Mouse (Mus musculus) adrenal gland, postnatal 4 days (tissue): ENCODE results near the gene Zkscan2. TPM values are rescaled to one million over a fixed set of nuclear protein-coding genes. Genes with fewer than 3 reads are reported as not detected.

Experiments used
- DNase-seq, 2 experiments: peaks; one replicate each; pipeline ENCODE4 v3.0.0; 2021 to 2022; ENCODE audit warnings: low spot score in 2 of 2, mixed read lengths in 2 of 2
- total RNA-seq, 2 experiments: library from RNA; stranded (reverse); gene quantifications; 2 replicates each; pipeline ENCODE4 v1.2.3; 2021

Gene Zkscan2
- total RNA-seq, 2 experiments from 2014 or later: 5.5 to 7.1 TPM

DNA sequence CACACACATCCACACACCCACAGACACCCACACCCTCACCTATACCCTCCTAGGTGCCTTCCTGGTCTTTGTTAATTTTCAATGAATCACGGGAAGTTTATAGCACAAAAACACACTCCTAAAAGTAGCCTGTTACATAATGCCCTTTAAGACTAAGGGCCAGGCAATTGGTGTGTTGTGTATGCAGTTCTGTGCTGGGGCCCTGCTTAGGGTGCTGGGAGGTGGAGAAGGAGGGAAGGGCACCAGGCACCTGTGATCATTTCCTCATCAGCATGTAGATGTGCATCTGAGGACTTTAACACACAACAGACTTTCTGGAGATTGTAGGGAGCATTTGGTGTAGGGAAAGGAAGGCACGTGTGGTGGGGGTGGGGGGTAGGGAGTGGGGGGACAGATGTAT, 51.5 kb downstream of the Zkscan2 start:
- DNase-seq: no peak

DNA sequence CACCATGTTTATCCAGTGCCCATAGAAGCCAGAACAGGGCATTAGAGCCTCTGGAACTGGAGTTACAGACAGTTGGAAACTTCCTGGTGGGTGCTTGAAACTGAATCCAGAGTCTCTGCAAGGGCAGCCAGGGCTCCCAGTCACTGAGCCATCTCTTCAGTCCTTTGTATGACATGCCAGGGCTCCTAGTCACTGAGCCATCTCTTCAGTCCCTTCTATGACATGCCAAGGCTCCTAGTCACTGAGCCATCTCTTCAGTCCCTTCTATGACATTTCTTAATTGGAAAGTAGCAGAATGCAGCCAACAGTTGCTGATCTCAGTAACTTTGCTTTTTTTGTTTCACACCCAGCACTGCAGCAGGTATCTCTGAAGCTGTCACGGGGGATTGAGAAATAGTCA, 58.2 kb downstream of the Zkscan2 start:
- no peak for DNase-seq

DNA sequence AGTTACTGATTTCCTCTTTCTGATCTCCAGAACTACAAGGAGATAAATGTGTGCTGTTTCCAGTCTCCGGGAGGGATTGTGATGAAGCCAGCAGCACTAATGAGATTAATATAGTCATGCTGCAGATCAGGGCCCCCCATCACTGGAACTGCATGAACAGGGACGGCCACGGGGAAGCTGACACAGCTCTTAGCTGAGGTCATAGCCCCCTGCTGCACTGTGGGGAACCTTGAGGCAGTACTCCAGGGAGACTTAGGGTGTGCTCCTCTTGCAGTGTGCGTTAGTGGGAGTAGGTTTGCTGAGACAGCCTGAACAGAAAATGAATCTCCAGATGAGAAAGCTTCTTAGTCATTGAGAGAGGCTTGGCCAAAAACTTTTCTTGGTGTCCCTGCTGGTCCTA, 69.0 kb downstream of the Zkscan2 start:
- no peak for DNase-seq

DNA sequence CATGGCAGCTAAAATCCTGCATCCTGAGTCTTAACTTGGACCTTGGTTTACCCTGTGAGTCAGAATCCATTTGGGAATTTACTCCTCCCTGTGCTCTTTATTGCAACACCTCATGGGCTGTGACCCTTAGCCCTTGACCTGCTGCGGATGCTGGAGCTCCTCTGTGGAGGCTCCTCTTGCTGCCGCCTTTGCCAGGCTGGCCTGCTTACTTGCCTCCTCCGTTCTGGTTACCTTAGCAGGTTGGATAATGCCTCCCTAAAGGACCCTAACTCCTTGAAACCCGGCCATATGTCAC, 69.9 kb downstream of the Zkscan2 start:
- no peak for DNase-seq

DNA sequence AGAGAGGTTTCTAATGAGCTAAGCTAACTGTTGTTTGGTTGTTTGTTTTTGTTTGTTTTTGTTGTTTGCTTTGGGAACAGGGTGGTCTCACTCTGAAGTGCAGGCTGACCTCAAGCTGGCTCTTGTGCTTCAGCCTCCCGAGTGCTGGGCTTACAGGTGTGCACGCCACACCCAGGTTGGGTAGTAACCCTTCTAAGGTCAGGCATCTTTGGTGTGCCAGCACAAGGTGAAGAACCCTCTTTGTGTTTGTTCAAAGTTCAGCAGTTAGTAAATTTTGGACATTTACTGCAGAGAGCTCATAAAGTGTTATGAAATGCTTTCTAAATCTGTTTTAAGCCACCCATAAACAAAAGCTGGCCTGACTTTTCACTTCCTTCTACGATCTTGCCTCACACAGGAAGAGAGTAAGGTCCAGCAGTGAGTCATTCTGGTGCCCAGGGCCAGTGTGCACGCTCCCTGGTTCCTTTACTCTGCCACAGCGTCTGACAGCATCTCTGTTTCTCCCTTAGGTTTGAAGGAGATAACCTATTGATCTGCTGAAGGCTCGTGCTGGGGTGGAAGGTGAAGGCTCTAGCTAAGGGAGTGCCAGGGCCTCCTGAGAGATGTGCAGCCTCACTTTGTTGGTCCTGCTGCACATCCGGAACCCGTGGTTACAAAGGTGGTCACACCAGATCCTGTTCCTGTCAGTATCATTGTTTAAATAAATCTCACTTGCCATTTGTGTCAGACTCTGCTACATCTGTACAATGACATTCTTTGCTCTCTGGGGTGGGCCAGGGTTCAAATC, 70.4 kb downstream of the Zkscan2 start:
- DNase-seq: no peak

Other genes starting within 250 kb of the Zkscan2 start
- gene Lcmt1, start 130.7 kb downstream of the Zkscan2 start, total RNA-seq: 10 to 100 TPM; 34.0 to 35.7 TPM
- 10 to 100 TPM; 43.5 to 54.8 TPM for gene Arhgap17, start 130.5 kb downstream of the Zkscan2 start, total RNA-seq
- 1 to 10 TPM; 1.1 to 5.4 TPM for gene Aqp8, start 38.2 kb downstream of the Zkscan2 start, total RNA-seq